Mouse (Mus musculus) intestine, postnatal 0 days (tissue): Measurements from ENCODE around the gene Ptprb. TPM values are rescaled to one million over a fixed set of nuclear protein-coding genes. Genes with fewer than 3 reads are reported as not detected.

Source experiments
- ATAC-seq: fragments of 200-750 bp; cut with Nextera tagmentation; 2 replicates; pipeline ENCODE4 v1.8.0; 2017; ENCODE audit warnings: mild to moderate bottlenecking, moderate TSS enrichment, moderate library complexity
- H3K27ac ChIP-seq: fragments of 300-500 bp; sonication (generic); 2 replicates; pipeline ENCODE4 v1.5.1; 2014; ENCODE audit warnings: mild to moderate bottlenecking, low read depth, low read length, moderate library complexity
- H3K27me3 ChIP-seq: fragments of 300-500 bp; sonication (generic); replicated peaks from 2 replicates; pipeline ENCODE4 v1.6.1; 2014; ENCODE audit warnings: low read length, mixed read lengths; ENCODE audit not compliant: control insufficient read depth, insufficient read depth
- H3K36me3 ChIP-seq: fragments of 300-500 bp; sonication (generic); 2 replicates; pipeline ENCODE4 v1.6.1; 2014; ENCODE audit warnings: mild to moderate bottlenecking, moderate library complexity; ENCODE audit not compliant: control insufficient read depth, insufficient read depth
- H3K4me1 ChIP-seq: fragments of 300-500 bp; sonication (generic); replicated peaks from 2 replicates; pipeline ENCODE4 v1.6.1; 2014; ENCODE audit warnings: antibody characterized with exemption, low read length, mixed read lengths; ENCODE audit not compliant: control insufficient read depth, insufficient read depth
- H3K4me2 ChIP-seq: fragments of 300-500 bp; sonication (generic); replicated peaks from 2 replicates; pipeline ENCODE4 v1.6.1; 2014; ENCODE audit warnings: low read depth, mild to moderate bottlenecking, moderate library complexity
- H3K4me3 ChIP-seq: fragments of 300-500 bp; sonication (generic); 2 replicates; pipeline ENCODE4 v1.5.1; 2014; ENCODE audit warnings: low read depth, low read length
- H3K9ac ChIP-seq: fragments of 300-500 bp; sonication (generic); 2 replicates; pipeline ENCODE4 v1.6.1; 2014; ENCODE audit warnings: mild to moderate bottlenecking, low read depth, low read length
- H3K9me3 ChIP-seq: fragments of 300-500 bp; sonication (generic); 2 replicates; pipeline ENCODE4 v1.6.1; 2016; ENCODE audit warnings: mixed run types; ENCODE audit not compliant: control insufficient read depth
- CTCF ChIP-seq: sonication (generic); IDR thresholded peaks from 2 replicates; pipeline ENCODE4 v1.5.1; 2016; ENCODE audit warnings: low read depth, mild to moderate bottlenecking, control low read depth, antibody characterized with exemption, moderate library complexity
- WGBS: fragments of 180-500 bp; shearing (Covaris S2); extraction: QIAGEN DNeasy Blood & Tissue Kit; methylation state at CpG from one replicate; pipeline ENCODE4 v1.1.7; 2014; 5-methylcytosine and 5-hydroxymethylcytosine counted together
- polyA plus RNA-seq: library from polyadenylated mRNA; unstranded; fragments of >200 nt; fragmentation: Nextera tagmentation; extraction: Ambion mirVana; gene quantifications from 2 replicates; pipeline ENCODE4 v1.2.1, GENCODE M21; 2015

The Ptprb gene
- polyA plus RNA-seq = 3.2 and 3.7 TPM in 2 replicates

- H3K27me3 ChIP-seq = no peaks in the 10 kb centered on the region
- WGBS = 62% methylated on average over 7 of the region's 7 CpGs
Measured at GRCm38 (mm10) chr10:116275280-116275679, at the start of gene Ptprb. Ptprb (plus strand) TSS chr10:116275523.

GRCm38 (mm10) chr10:116235299-116235698, 40.0 kb upstream of the Ptprb start:
- no peaks in the 10 kb centered on the region for H3K27me3 ChIP-seq
- no peak for TF ChIP-seq CTCF
- no peak overlapping the region for H3K4me2 ChIP-seq
- 62% methylated on average over 5 of the region's 5 CpGs for WGBS
- H3K27ac ChIP-seq = no peak overlapping the region
- no peak overlapping the region for H3K9ac ChIP-seq
- no peak overlapping the region for H3K4me3 ChIP-seq
- no peaks in the 10 kb centered on the region for H3K4me1 ChIP-seq
- no peaks in the 10 kb centered on the region for H3K9me3 ChIP-seq
- H3K36me3 ChIP-seq = no peaks in the 10 kb centered on the region
- ATAC-seq = no peak

More at GRCm38 (mm10) chr10:116275280-116275679, at the start of gene Ptprb:
- H3K4me3 ChIP-seq = peak within 1 kb of the TSS; percentile 3; the same call in 1 of the 2 replicates
- no peaks in the 10 kb centered on the region for H3K4me1 ChIP-seq
- H3K4me2 ChIP-seq = no peak within 1 kb of the TSS
- ATAC-seq = no peak
- no peaks in the 10 kb centered on the region for H3K36me3 ChIP-seq
- no peak within 1 kb of the TSS; the same call in 1 of the 2 replicates for H3K27ac ChIP-seq
- no peak for TF ChIP-seq CTCF
- no peak within 1 kb of the TSS for H3K9ac ChIP-seq
- no peaks in the 10 kb centered on the region for H3K9me3 ChIP-seq

- H3K4me2 ChIP-seq = no peak overlapping the region
- 56% methylated on average over 7 of the region's 7 CpGs for WGBS
- no peak for ATAC-seq
- H3K4me1 ChIP-seq = no peaks in the 10 kb centered on the region
- no peaks in the 10 kb centered on the region for H3K27me3 ChIP-seq
- H3K9ac ChIP-seq = no peak overlapping the region
- H3K4me3 ChIP-seq = no peak overlapping the region
- no peak for TF ChIP-seq CTCF
- H3K36me3 ChIP-seq = no peaks in the 10 kb centered on the region
- H3K9me3 ChIP-seq = peaks cover under 1% of the 10 kb centered on the region; the same call in 1 of the 2 replicates
- H3K27ac ChIP-seq = no peak overlapping the region
Measured at GRCm38 (mm10) chr10:116242200-116242599, 33.1 kb upstream of the Ptprb start.

- peaks cover 3% of the 10 kb centered on the region; the same call in 1 of the 2 replicates for H3K9me3 ChIP-seq
- H3K27me3 ChIP-seq = no peaks in the 10 kb centered on the region
- no peak overlapping the region for H3K27ac ChIP-seq
- H3K4me1 ChIP-seq = no peaks in the 10 kb centered on the region
- H3K9ac ChIP-seq = no peak overlapping the region
- TF ChIP-seq CTCF = 0 out of 2 replicates have a peak, but pooled peaks have one; percentile 7
- WGBS = 23% methylated on average over 7 of the region's 7 CpGs
- no peak overlapping the region for H3K4me3 ChIP-seq
- H3K36me3 ChIP-seq = no peaks in the 10 kb centered on the region
- H3K4me2 ChIP-seq = no peak overlapping the region; the same call in 1 of the 2 replicates
- peak; percentile 89 for ATAC-seq
Measured at GRCm38 (mm10) chr10:116243373-116243772, 31.9 kb upstream of the Ptprb start.

GRCm38 (mm10) chr10:116245632-116246031, 29.7 kb upstream of the Ptprb start:
- Histone ChIP-seq H3K9me3 (peaks cover 3% of the 10 kb centered on the region; the same call in 1 of the 2 replicates), H3K27ac (no peak overlapping the region), H3K27me3 (no peaks in the 10 kb centered on the region), H3K36me3 (no peaks in the 10 kb centered on the region), H3K9ac (no peak overlapping the region), H3K4me1 (no peaks in the 10 kb centered on the region), H3K4me2 (no peak overlapping the region), H3K4me3 (no peak overlapping the region)
- 48% methylated on average over 2 of the region's 2 CpGs for WGBS
- TF ChIP-seq CTCF = no peak
- no peak; the same call in 1 of the 2 replicates for ATAC-seq

DNA sequence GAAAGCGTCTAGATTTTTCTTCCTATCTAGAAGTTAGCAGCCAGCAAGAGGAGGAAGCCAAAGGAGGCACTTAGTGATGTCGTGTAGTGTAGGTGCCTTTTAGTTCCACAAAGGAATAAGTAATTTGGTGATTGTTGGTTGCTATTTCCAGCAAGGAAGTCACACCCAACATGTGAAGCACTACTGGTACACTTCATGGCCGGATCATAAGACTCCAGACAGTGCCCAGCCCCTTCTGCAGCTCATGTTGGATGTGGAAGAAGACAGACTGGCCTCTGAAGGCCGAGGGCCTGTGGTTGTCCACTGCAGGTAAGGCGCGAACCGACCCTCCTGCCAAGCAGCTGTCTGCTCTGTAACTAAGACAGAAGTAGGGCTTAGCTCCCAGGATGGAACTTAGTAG, 22.7 kb upstream of the Ptprb start:
- no peak overlapping the region for H3K27ac ChIP-seq
- no peak for ATAC-seq
- no peak overlapping the region for H3K9ac ChIP-seq
- H3K4me1 ChIP-seq = peaks cover 5% of the 10 kb centered on the region; the same call in 1 of the 2 replicates
- no peak overlapping the region for H3K4me2 ChIP-seq
- H3K36me3 ChIP-seq = no peaks in the 10 kb centered on the region
- 86% methylated on average over 7 of the region's 7 CpGs for WGBS
- H3K9me3 ChIP-seq = no peaks in the 10 kb centered on the region
- no peaks in the 10 kb centered on the region for H3K27me3 ChIP-seq
- no peak overlapping the region for H3K4me3 ChIP-seq
- no peak for TF ChIP-seq CTCF

- peak; percentile 79 for ATAC-seq
- 20% methylated on average over 6 of the region's 6 CpGs for WGBS
- H3K4me2 ChIP-seq = no peak overlapping the region
- TF ChIP-seq CTCF = no peak
- peaks cover 5% of the 10 kb centered on the region; the same call in 1 of the 2 replicates for H3K4me1 ChIP-seq
- no peaks in the 10 kb centered on the region for H3K27me3 ChIP-seq
- no peaks in the 10 kb centered on the region for H3K9me3 ChIP-seq
- H3K36me3 ChIP-seq = no peaks in the 10 kb centered on the region
- H3K4me3 ChIP-seq = no peak overlapping the region
- H3K9ac ChIP-seq = no peak overlapping the region
- H3K27ac ChIP-seq = no peak overlapping the region
Measured at GRCm38 (mm10) chr10:116253972-116254371, 21.4 kb upstream of the Ptprb start.
